Mouse (Mus musculus) olfactory bulb, adult 2 months (tissue): ENCODE measurements at regions not wholly inside any gene's neighbourhood (a gene's known extent, or its start where the extent isn't known, plus 50 kb on each side); places are given as distances from the start of the nearest gene placed in this dataset.

Experiments used
- CTCF ChIP-seq: fragments of 200-500 bp; IDR thresholded peaks from 2 replicates; pipeline ENCODE4 v1.5.1; 2012; ENCODE audit warnings: low read depth, mild to moderate bottlenecking, low read length, moderate library complexity; ENCODE audit not compliant: insufficient read depth
- POLR2A ChIP-seq: fragments of 200-500 bp; IDR thresholded peaks from 2 replicates; pipeline ENCODE4 v1.6.1; 2012; ENCODE audit warnings: mild to moderate bottlenecking, low read depth, low read length, moderate library complexity; ENCODE audit not compliant: insufficient read depth

- TF ChIP-seq CTCF: no peak
- no peak for TF ChIP-seq POLR2A
These were observed 106.7 kb upstream of the Ipo5 start for GRCm38 (mm10) chr14:120804183-120804848.
